Mouse (Mus musculus) embryonic facial prominence, embryonic 13.5 days (tissue): ENCODE measurements around the gene Hsbp1. TPM values are rescaled to one million over a fixed set of nuclear protein-coding genes. Genes with fewer than 3 reads are reported as not detected.
"Not testable (repeated sequence)": the region's sequence is repeated elsewhere in the genome, so short reads cannot be mapped to it uniquely, and the experiment has no call there.

Experiments
- ATAC-seq: fragments of 200-750 bp; cut with Nextera tagmentation; 2 replicates; pipeline ENCODE4 v1.8.0; 2017; ENCODE audit warnings: low read depth; ENCODE audit not compliant: insufficient number of reproducible peaks, insufficient read depth, low FRiP score, low TSS enrichment
- H3K27ac ChIP-seq: fragments of 300-500 bp; sonication (generic); 2 replicates; pipeline ENCODE4 v1.5.1; 2015; ENCODE audit warnings: moderate library complexity, mild to moderate bottlenecking, inconsistent platforms
- H3K27me3 ChIP-seq: fragments of 300-500 bp; sonication (generic); 2 replicates; pipeline ENCODE4 v1.6.1; 2015; ENCODE audit warnings: mild to moderate bottlenecking, inconsistent platforms
- H3K36me3 ChIP-seq: fragments of 300-500 bp; sonication (generic); 2 replicates; pipeline ENCODE4 v1.6.1; 2015; ENCODE audit warnings: mild to moderate bottlenecking, inconsistent platforms
- H3K4me1 ChIP-seq: fragments of 300-500 bp; sonication (generic); 2 replicates; pipeline ENCODE4 v1.6.1; 2015; ENCODE audit warnings: inconsistent platforms
- H3K4me2 ChIP-seq: fragments of 300-500 bp; sonication (generic); 2 replicates; pipeline ENCODE4 v1.6.1; 2015; ENCODE audit warnings: moderate library complexity, mild to moderate bottlenecking, inconsistent platforms
- H3K4me3 ChIP-seq: fragments of 300-500 bp; sonication (generic); 2 replicates; pipeline ENCODE4 v1.5.1; 2015; ENCODE audit warnings: mild to moderate bottlenecking, inconsistent platforms
- H3K9ac ChIP-seq: fragments of 300-500 bp; sonication (generic); 2 replicates; pipeline ENCODE4 v1.6.1; 2015; ENCODE audit warnings: mild to moderate bottlenecking, inconsistent platforms
- H3K9me3 ChIP-seq: fragments of 300-500 bp; sonication (generic); 2 replicates; pipeline ENCODE4 v1.6.1; 2016; ENCODE audit warnings: inconsistent platforms
- WGBS: fragments of 180-500 bp; shearing (Covaris S2); methylation state at CpG from one replicate; pipeline ENCODE4 v1.1.7; 2015; ENCODE audit warnings: mixed read lengths; 5-methylcytosine and 5-hydroxymethylcytosine counted together
- polyA plus RNA-seq: library from polyadenylated mRNA; unstranded; fragments of >200 nt; fragmentation: Nextera tagmentation; extraction: Ambion mirVana; gene quantifications from 2 replicates; pipeline ENCODE4 v1.2.1, GENCODE M21; 2015

Gene Hsbp1
- polyA plus RNA-seq: 335 and 345 TPM in 2 replicates

GRCm38 (mm10) chr8:119344190-119344856 is at the start of gene Hsbp1:
TSS of gene Hsbp1 (plus strand) at chr8:119344488.
- Histone ChIP-seq H3K4me2 (peak within 1 kb of the TSS; percentile 78), H3K9me3 (peaks cover 7% of the 10 kb centered on the region; the same call in 1 of the 2 replicates), H3K9ac (peak within 1 kb of the TSS; percentile 98), H3K4me3 (peak within 1 kb of the TSS; percentile 98), H3K27me3 (peaks cover 14% of the 10 kb centered on the region), H3K36me3 (peaks cover 31% of the 10 kb centered on the region), H3K27ac (no peak within 1 kb of the TSS), H3K4me1 (peaks cover 7% of the 10 kb centered on the region)
- 2% methylated on average over 52 of the region's 52 CpGs for WGBS
- ATAC-seq: peak; percentile 95

- Histone ChIP-seq H3K36me3 (no peaks in the 10 kb centered on the region), H3K27me3 (no peaks in the 10 kb centered on the region), H3K4me2 (no peak overlapping the region), H3K4me1 (no peaks in the 10 kb centered on the region), H3K9ac (no peak overlapping the region), H3K9me3 (no peaks in the 10 kb centered on the region; the same call in none of the 2 replicates), H3K27ac (no peak overlapping the region), H3K4me3 (no peak overlapping the region)
- ATAC-seq: no peak
- WGBS: 81% methylated on average over 13 of the region's 13 CpGs
Observed at GRCm38 (mm10) chr8:119295477-119295876, 48.8 kb upstream of the Hsbp1 start.

- H3K4me3 ChIP-seq, H3K9me3 ChIP-seq, H3K27ac ChIP-seq, H3K9ac ChIP-seq, H3K36me3 ChIP-seq, H3K27me3 ChIP-seq, H3K4me1 ChIP-seq, H3K4me2 ChIP-seq, ATAC-seq: not testable (repeated sequence)
- 28% methylated on average over 3 of the region's 3 CpGs for WGBS
Observed at GRCm38 (mm10) chr8:119297752-119298151, 46.5 kb upstream of the Hsbp1 start.

GRCm38 (mm10) chr8:119300335-119300734 is 44.0 kb upstream of the Hsbp1 start:
- H3K36me3 ChIP-seq: no peaks in the 10 kb centered on the region
- no peak overlapping the region for H3K9ac ChIP-seq
- no peaks in the 10 kb centered on the region for H3K4me1 ChIP-seq
- ATAC-seq: no peak
- H3K27me3 ChIP-seq: no peaks in the 10 kb centered on the region
- no peak overlapping the region for H3K27ac ChIP-seq
- H3K4me2 ChIP-seq: no peak overlapping the region
- WGBS: 82% methylated on average over 5 of the region's 5 CpGs
- no peak overlapping the region for H3K4me3 ChIP-seq
- peaks cover 6% of the 10 kb centered on the region for H3K9me3 ChIP-seq

GRCm38 (mm10) chr8:119304196-119304595 is 40.1 kb upstream of the Hsbp1 start:
- H3K4me1 ChIP-seq: no peaks in the 10 kb centered on the region
- H3K4me3 ChIP-seq: no peak overlapping the region
- no peaks in the 10 kb centered on the region for H3K36me3 ChIP-seq
- H3K27ac ChIP-seq: no peak overlapping the region
- no peaks in the 10 kb centered on the region for H3K27me3 ChIP-seq
- no peak overlapping the region for H3K9ac ChIP-seq
- peaks cover 6% of the 10 kb centered on the region for H3K9me3 ChIP-seq
- H3K4me2 ChIP-seq: no peak overlapping the region
- WGBS: 77% methylated on average over 8 of the region's 8 CpGs
- ATAC-seq: no peak

- ATAC-seq: no peak
Observed at GRCm38 (mm10) chr8:119311412-119311811, 32.9 kb upstream of the Hsbp1 start.

GRCm38 (mm10) chr8:119323215-119323614 is 21.1 kb upstream of the Hsbp1 start:
- no peak overlapping the region for H3K4me2 ChIP-seq
- H3K36me3 ChIP-seq: no peaks in the 10 kb centered on the region
- no peak for ATAC-seq
- H3K4me3 ChIP-seq: no peak overlapping the region
- no peak overlapping the region for H3K9ac ChIP-seq
- H3K27me3 ChIP-seq: no peaks in the 10 kb centered on the region
- no peaks in the 10 kb centered on the region for H3K9me3 ChIP-seq
- WGBS: 56% methylated on average over 6 of the region's 6 CpGs
- H3K4me1 ChIP-seq: no peaks in the 10 kb centered on the region
- H3K27ac ChIP-seq: no peak overlapping the region

More at GRCm38 (mm10) chr8:119311412-119311811, 32.9 kb upstream of the Hsbp1 start:
- WGBS: 21% methylated on average over 3 of the region's 3 CpGs
- H3K9me3 ChIP-seq: no peaks in the 10 kb centered on the region
- no peak overlapping the region for H3K4me2 ChIP-seq
- no peak overlapping the region for H3K27ac ChIP-seq
- H3K36me3 ChIP-seq: no peaks in the 10 kb centered on the region
- no peaks in the 10 kb centered on the region for H3K4me1 ChIP-seq
- no peak overlapping the region for H3K9ac ChIP-seq
- no peaks in the 10 kb centered on the region for H3K27me3 ChIP-seq
- H3K4me3 ChIP-seq: no peak overlapping the region

GRCm38 (mm10) chr8:119339546-119339945 is 4.7 kb upstream of the Hsbp1 start:
- H3K36me3 ChIP-seq: no peaks in the 10 kb centered on the region
- peaks cover 14% of the 10 kb centered on the region for H3K27me3 ChIP-seq
- no peaks in the 10 kb centered on the region for H3K4me1 ChIP-seq
- ATAC-seq: no peak
- H3K27ac ChIP-seq: no peak overlapping the region
- no peak overlapping the region for H3K4me2 ChIP-seq
- 74% methylated on average over 4 of the region's 4 CpGs for WGBS
- H3K9me3 ChIP-seq: peaks cover 7% of the 10 kb centered on the region; the same call in 1 of the 2 replicates
- no peak overlapping the region for H3K4me3 ChIP-seq
- no peak overlapping the region for H3K9ac ChIP-seq

- Histone ChIP-seq H3K4me2 (peak overlapping the region; percentile 78), H3K4me1 (peaks cover 7% of the 10 kb centered on the region), H3K9me3 (peaks cover 7% of the 10 kb centered on the region; the same call in 1 of the 2 replicates), H3K27me3 (peaks cover 14% of the 10 kb centered on the region), H3K36me3 (peaks cover 23% of the 10 kb centered on the region), H3K27ac (no peak overlapping the region), H3K9ac (no peak overlapping the region), H3K4me3 (peak overlapping the region; percentile 98)
- WGBS: 86% methylated on average over 3 of the region's 3 CpGs
- no peak for ATAC-seq
Observed at GRCm38 (mm10) chr8:119343606-119344005, 682 bp upstream of the Hsbp1 start.

- Histone ChIP-seq H3K27me3 (peaks cover 10% of the 10 kb centered on the region), H3K4me3 (peak overlapping the region; percentile 98), H3K9me3 (peaks cover 7% of the 10 kb centered on the region; the same call in 1 of the 2 replicates), H3K4me1 (peaks cover 7% of the 10 kb centered on the region), H3K36me3 (peaks cover 37% of the 10 kb centered on the region), H3K27ac (no peak overlapping the region), H3K9ac (peak overlapping the region; percentile 98), H3K4me2 (peak overlapping the region; percentile 78)
- ATAC-seq: no peak
- 51% methylated on average over 22 of the region's 22 CpGs for WGBS
Observed at GRCm38 (mm10) chr8:119345029-119345682, 868 bp downstream of the Hsbp1 start.

GRCm38 (mm10) chr8:119345683-119346075 is 1.4 kb downstream of the Hsbp1 start:
- peaks cover 42% of the 10 kb centered on the region for H3K36me3 ChIP-seq
- 89% methylated on average over 15 of the region's 15 CpGs for WGBS
- H3K4me1 ChIP-seq: peaks cover 7% of the 10 kb centered on the region
- H3K27ac ChIP-seq: no peak overlapping the region
- H3K9me3 ChIP-seq: peaks cover 7% of the 10 kb centered on the region; the same call in 1 of the 2 replicates
- H3K9ac ChIP-seq: peak overlapping the region; percentile 98; the same call in 1 of the 2 replicates
- no peak for ATAC-seq
- H3K4me2 ChIP-seq: peak overlapping the region; percentile 78
- peak overlapping the region; percentile 98 for H3K4me3 ChIP-seq
- H3K27me3 ChIP-seq: peaks cover 10% of the 10 kb centered on the region

GRCm38 (mm10) chr8:119351647-119352046 is 7.4 kb downstream of the Hsbp1 start:
- Histone ChIP-seq H3K4me1 (no peaks in the 10 kb centered on the region), H3K9me3 (no peaks in the 10 kb centered on the region), H3K4me2 (no peak overlapping the region), H3K36me3 (peaks cover 48% of the 10 kb centered on the region), H3K4me3 (no peak overlapping the region), H3K27ac (no peak overlapping the region), H3K27me3 (no peaks in the 10 kb centered on the region), H3K9ac (no peak overlapping the region)
- no peak for ATAC-seq
- WGBS: 90% methylated on average over 19 of the region's 19 CpGs
